Mouse (Mus musculus): ENCODE measurements around the gene Carmil2. TPM values are rescaled to one million over a fixed set of nuclear protein-coding genes. Genes with fewer than 3 reads are reported as not detected.
A peak's percentile ranks its signal among the peaks of the same experiment; 100 is the strongest.

Gene Carmil2
- total RNA-seq, 2 experiments from 2014 or later: 1.1 TPM; not detected in 1

DNA sequence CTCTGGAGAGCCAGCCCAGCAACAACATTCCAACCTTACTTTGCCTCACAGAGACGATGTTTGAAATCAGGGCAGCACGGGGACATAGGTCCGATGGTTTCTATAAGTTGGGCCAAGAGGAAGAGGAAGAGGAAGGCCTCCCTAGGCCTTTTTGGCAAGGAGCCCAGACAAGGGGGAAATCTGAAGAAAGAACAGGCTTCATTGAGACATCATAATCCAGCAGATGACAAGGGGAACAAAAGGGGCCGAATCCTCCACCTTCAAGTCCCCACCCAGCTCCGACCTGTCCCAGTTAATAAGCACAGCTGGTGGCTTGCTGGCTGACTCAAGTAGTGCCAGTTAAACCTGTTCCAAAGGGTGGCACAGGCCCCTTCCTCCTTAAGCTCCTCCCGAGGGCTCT, 29.0 kb downstream of the Carmil2 start:
- DNase-seq: no peak

DNA sequence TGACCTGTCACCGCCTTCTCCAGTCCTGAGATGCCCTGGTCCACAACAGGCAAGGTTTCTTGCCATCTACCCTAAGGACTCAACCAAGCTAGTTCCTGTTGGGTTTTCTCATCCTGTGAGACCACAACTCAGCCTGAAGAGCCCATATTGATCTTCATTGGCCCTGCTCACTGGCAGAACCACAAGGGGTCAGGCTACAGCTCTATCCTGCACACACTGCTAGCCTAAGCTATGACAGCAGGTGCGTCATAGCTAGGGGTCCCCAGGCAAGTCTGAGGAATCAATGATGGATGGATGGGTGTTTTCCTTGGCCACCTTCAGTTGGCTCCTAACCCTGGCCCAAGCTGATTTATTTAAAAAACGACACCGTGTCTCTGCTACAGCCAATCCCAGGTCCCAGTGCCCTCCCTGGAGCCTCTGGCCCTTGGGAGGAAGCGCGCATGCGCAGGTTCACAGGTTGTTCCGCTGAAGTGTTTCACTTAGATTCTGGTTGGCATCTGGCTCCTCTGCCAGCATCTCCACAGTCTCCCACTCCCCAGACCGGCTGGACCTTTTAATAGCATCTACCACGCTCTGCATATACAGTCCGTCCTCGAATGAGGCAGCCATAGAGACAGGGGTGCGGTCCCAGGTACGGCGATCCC, 30.4 kb downstream of the Carmil2 start:
- intact Hi-C loops (cut with DNase I): loop anchor here (2.0 to 10.0 kb wide), 2 partner anchors 214 to 308 kb away; no protein-coding TSS in a partner anchor

More for the DNA sequence above, 29.0 kb downstream of the Carmil2 start:
- intact Hi-C loops (cut with DNase I): loop anchor here (10.0 kb wide), 1 partner anchor 310 kb away; no protein-coding TSS in a partner anchor

DNA sequence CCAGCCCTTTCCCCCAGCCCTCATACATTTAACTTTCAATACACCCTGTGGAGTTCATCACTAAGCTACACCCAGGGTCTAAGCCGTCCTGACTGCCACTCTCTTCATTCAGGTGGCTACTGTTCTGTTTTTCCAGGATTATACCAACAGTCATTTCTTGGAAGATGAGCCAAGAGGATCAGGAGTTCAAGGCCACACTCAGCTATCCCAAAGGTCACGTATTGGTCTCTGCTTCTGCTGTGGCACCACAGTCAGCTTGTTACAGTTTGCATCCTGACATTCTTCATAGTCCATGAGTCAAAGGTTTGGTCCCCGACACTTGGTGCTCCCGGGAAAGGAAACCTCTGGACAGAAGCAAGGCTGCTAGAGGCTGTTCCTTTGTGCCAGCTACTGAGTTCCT, 33.6 kb downstream of the Carmil2 start:
- intact Hi-C loops (cut with DNase I): loop anchor here (10.0 kb wide), 1 partner anchor 305 kb away; no protein-coding TSS in a partner anchor
- no peak for DNase-seq

More for the DNA sequence above, 30.4 kb downstream of the Carmil2 start:
- no peak for DNase-seq

GRCm38 (mm10) chr8:105722861-105723260, 36.8 kb downstream of the Carmil2 start:
- no peak for DNase-seq
- intact Hi-C loops (cut with DNase I): no loop called here

DNA sequence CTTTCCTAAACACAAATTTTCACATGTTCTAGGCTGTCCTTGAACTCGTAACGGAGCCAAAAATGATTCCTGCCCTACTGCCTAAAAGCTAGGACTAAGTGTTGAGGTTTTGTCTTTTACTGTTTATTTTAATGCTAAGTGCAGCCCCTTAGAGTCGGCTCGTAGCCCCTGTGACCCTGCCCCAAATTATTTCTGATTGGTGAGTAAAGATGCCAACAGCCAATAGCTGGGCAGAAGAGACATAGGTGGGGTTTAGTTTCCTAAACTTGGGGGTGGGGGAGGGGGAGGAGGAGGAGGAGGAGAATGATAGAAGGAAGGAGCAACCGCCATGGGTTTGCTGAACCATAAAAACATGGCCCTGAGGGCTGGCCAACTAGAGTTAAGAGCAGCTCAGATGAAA, 39.7 kb downstream of the Carmil2 start:
- intact Hi-C loops (cut with DNase I): no loop called here
- DNase-seq: no peak

- intact Hi-C loops (cut with DNase I): no loop called here
- DNase-seq: no peak
Observed at GRCm38 (mm10) chr8:105727397-105728124, 41.5 kb downstream of the Carmil2 start.

DNA sequence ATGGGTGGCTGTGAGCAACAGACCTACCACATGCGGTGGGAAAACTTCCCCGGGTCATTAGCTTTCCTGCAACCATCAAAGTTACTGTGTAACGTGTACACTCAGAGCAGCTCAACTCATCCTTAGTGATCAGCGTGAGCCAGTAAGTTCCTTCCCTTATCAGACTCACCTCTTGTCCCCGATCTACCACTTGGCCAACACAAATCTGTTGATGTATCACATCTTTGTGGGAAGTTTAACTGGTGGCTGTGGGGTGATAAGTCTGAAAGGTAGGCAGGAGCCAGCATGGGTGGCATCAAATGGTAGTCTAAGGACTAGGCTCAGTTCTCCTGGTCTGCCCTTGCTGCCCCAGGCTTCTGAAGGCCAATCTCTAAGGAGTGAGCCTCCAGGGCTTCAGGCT, 46.1 kb downstream of the Carmil2 start:
- no peak for DNase-seq
- intact Hi-C loops (cut with DNase I): no loop called here

DNA sequence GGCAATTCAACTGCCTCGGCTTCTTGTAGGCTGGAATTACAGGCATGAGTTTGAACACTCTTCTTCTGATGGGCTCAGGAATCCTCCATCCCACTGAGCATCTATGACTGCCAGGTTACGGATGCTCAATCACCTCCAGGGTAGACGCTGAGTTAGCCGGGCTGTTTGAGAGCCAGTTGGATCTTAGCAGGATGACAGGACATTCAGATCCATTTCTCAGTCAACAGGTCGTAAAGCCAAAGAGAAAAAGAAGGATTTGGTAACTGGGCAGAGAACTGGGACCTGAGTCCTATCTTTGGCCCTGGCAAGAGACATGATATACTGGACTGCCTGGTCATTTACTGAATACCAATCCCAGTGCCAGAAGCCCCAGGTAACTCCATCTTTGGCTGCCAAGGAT, 53.1 kb downstream of the Carmil2 start:
- peak in 1 of 2 experiments; percentile 19 for DNase-seq
- intact Hi-C loops (cut with DNase I): no loop called here

GRCm38 (mm10) chr8:105743301-105743700, 57.2 kb downstream of the Carmil2 start:
- DNase-seq: no peak
- intact Hi-C loops (cut with DNase I): no loop called here

Other genes with a start within 250 kb of the Carmil2 start
- 10 to 100 TPM; 54.1 to 54.9 TPM for gene Tppp3, start 214.7 kb upstream of the Carmil2 start, total RNA-seq (2021)
- 1 to 10 TPM; 8.1 to 8.3 TPM for gene Zdhhc1, start 189.4 kb upstream of the Carmil2 start, total RNA-seq (2021)
- gene Hsd11b2, start 167.5 kb upstream of the Carmil2 start, total RNA-seq (2021): under 1 TPM in 1 of 2 experiments, not detected in 1; 0.22 TPM
- gene Atp6v0d1, start 120.2 kb upstream of the Carmil2 start, total RNA-seq (2021): 10 to 100 TPM; 37.3 to 40.9 TPM
- 10 to 100 TPM; 15.1 to 18.2 TPM for gene Ripor1, start 81.0 kb upstream of the Carmil2 start, total RNA-seq (2021)
- 10 to 100 TPM; 27.0 to 29.9 TPM for gene Ctcf, start 49.7 kb upstream of the Carmil2 start, total RNA-seq (2021)
- under 1 TPM in 1 of 2 experiments, not detected in 1; 0.56 TPM for gene Agrp, start 48.9 kb upstream of the Carmil2 start, total RNA-seq (2021)
- 1 to 10 TPM; 6.6 to 6.7 TPM for gene Acd, start 14.8 kb downstream of the Carmil2 start, total RNA-seq (2021)
- gene Pard6a, start 14.9 kb downstream of the Carmil2 start, total RNA-seq (2021): 1 to 10 TPM; 4.7 to 6.7 TPM
- gene 4933405L10Rik, start 21.4 kb downstream of the Carmil2 start, total RNA-seq (2021): not detected
- gene Enkd1, start 21.9 kb downstream of the Carmil2 start, total RNA-seq (2021): 1 to 10 TPM in 1 of 2 experiments, under 1 TPM in 1; 0.48 to 1.2 TPM
- gene Gfod2, start 72.4 kb downstream of the Carmil2 start, total RNA-seq (2021): 1 to 10 TPM; 6.6 to 6.8 TPM
- gene Ranbp10, start 141.1 kb downstream of the Carmil2 start, total RNA-seq (2021): 10 to 100 TPM; 19.7 to 22.0 TPM
- gene Tsnaxip1, start 141.5 kb downstream of the Carmil2 start, total RNA-seq (2021): not detected
- gene Cenpt, start 167.0 kb downstream of the Carmil2 start, total RNA-seq (2021): 1 to 10 TPM; 1.1 to 1.2 TPM
- 10 to 100 TPM; 19.0 TPM for gene Thap11, start 168.9 kb downstream of the Carmil2 start, total RNA-seq (2021)
- gene Nutf2, start 174.3 kb downstream of the Carmil2 start, total RNA-seq (2021): 10 to 100 TPM; 38.4 to 52.9 TPM
- gene Edc4, start 194.6 kb downstream of the Carmil2 start, total RNA-seq (2021): 10 to 100 TPM; 17.6 to 20.1 TPM
- under 1 TPM in 1 of 2 experiments, not detected in 1; 0.59 TPM for gene Nrn1l, start 207.3 kb downstream of the Carmil2 start, total RNA-seq (2021)
- gene Pskh1, start 214.2 kb downstream of the Carmil2 start, total RNA-seq (2021): 10 to 100 TPM in 1 of 2 experiments, 1 to 10 TPM in 1; 9.5 to 11.5 TPM
- gene Ctrl, start 247.6 kb downstream of the Carmil2 start, total RNA-seq (2021): not detected